Mouse (Mus musculus) G1E-ER4 (cell line): Measurements from ENCODE around the gene Abhd8. TPM values are rescaled to one million over a fixed set of nuclear protein-coding genes. Genes with fewer than 3 reads are reported as not detected.

Experiments
- GATA1 ChIP-seq: IDR thresholded peaks from one replicate; pipeline ENCODE4 v1.8.0; 2012; ENCODE audit warnings: low read length, inconsistent platforms
- polyA plus RNA-seq: library from polyadenylated mRNA; stranded (reverse); fragments of >175 nt; gene quantifications from 2 replicates; pipeline ENCODE4 v1.2.3, GENCODE M21; 2012

Gene Abhd8
- polyA plus RNA-seq, 1 experiment: 25.3 TPM

GRCm38 (mm10) chr8:71487691-71488445 is 24.4 kb upstream of the Abhd8 start, which contains the start of gene Gtpbp3:
Gene Gtpbp3 (plus strand): TSS chr8:71488103.
- TF ChIP-seq GATA1: no peak

- TF ChIP-seq GATA1: no peak
Observed at GRCm38 (mm10) chr8:71486136-71486529, 22.7 kb upstream of the Abhd8 start.

GRCm38 (mm10) chr8:71485142-71486135 is 22.0 kb upstream of the Abhd8 start, which contains the start of gene Ano8:
Gene Ano8 (minus strand): TSS chr8:71485963.
- no peak for TF ChIP-seq GATA1

GRCm38 (mm10) chr8:71484736-71485135 is 21.3 kb upstream of the Abhd8 start:
- no peak for TF ChIP-seq GATA1

GRCm38 (mm10) chr8:71483932-71484331 is 20.5 kb upstream of the Abhd8 start:
- no peak for TF ChIP-seq GATA1

GRCm38 (mm10) chr8:71478943-71479342 is 15.5 kb upstream of the Abhd8 start:
- no peak for TF ChIP-seq GATA1

- TF ChIP-seq GATA1: no peak
Observed at GRCm38 (mm10) chr8:71477196-71477845, 13.9 kb upstream of the Abhd8 start.

- TF ChIP-seq GATA1: no peak
Observed at GRCm38 (mm10) chr8:71476099-71476940, 12.9 kb upstream of the Abhd8 start.

GRCm38 (mm10) chr8:71475702-71476075 is 12.2 kb upstream of the Abhd8 start:
- no peak for TF ChIP-seq GATA1

GRCm38 (mm10) chr8:71474785-71475701 is 11.6 kb upstream of the Abhd8 start:
- TF ChIP-seq GATA1: no peak

GRCm38 (mm10) chr8:71474344-71474743 is 10.9 kb upstream of the Abhd8 start:
- TF ChIP-seq GATA1: no peak

GRCm38 (mm10) chr8:71472601-71473386 is 9.3 kb upstream of the Abhd8 start:
- no peak for TF ChIP-seq GATA1

GRCm38 (mm10) chr8:71471861-71472260 is 8.4 kb upstream of the Abhd8 start:
- no peak for TF ChIP-seq GATA1
